Mouse (Mus musculus) cerebellum, adult 18-20 months (tissue): ENCODE results near the gene Tulp3.
"Not testable (repeated sequence)": the region's sequence is repeated elsewhere in the genome, so short reads cannot be mapped to it uniquely, and the experiment has no call there.

Experiments used
- DNase-seq, 2 experiments: peaks; one replicate each; pipeline ENCODE4 v3.0.0; 2021

Gene Tulp3

DNA sequence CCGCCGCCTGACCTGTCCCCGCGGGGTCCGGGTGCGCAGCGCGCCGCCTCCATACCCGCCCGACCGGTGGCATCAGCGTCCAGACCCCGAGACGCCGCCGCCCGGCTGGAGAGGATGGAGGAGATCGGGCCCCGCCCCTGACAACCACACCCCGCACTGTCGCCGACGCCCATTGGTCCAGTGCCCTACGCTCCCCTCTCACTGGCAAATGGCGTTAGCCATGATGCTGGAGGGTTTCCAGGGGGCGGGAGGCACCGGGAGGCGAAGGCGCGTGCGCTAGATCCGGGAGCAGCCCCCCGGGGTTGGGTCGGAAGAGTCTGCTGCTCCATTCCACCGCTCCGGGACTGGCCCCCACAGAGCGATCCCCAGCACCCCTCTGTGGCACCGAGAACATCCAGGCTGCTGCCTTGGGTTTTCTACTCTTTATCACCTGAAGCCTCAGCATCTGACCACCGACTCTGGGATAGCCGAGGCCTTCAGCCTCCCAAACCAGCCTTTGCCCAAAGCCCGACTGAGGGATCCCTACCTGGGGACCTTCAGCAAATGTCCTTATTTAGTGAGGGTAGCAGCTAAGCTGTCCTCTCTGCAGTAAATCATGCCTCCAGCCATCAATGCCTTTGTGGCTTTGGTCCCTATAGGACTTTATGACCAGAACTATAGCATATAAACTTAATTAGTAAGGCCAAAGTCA is at the start of gene Tulp3:
Gene Tulp3, minus strand, starts transcription at position 126 of the 691 bp plus-strand sequence.
- peak; percentile 99 for DNase-seq

DNA sequence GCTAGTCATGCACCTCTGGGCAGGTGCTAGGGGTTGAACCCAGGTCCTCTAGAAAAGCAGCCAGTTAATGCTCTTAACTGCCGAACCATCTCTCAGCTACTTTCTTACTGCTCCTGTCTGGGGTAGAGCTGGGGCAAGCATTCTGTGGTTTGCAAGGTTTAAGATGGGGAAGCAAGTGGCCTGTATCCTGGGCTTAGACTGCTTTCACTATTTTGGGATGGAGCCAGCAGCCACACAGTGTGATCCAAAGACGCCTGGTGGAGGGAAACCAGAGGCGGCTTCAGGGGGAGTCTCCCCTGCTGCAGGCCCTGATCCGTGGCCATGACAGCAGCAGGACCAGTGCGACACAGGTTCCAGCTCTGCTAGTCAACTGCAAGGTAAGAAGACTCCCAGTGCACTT is 49.1 kb upstream of the Tulp3 start:
- DNase-seq: no peak

DNA sequence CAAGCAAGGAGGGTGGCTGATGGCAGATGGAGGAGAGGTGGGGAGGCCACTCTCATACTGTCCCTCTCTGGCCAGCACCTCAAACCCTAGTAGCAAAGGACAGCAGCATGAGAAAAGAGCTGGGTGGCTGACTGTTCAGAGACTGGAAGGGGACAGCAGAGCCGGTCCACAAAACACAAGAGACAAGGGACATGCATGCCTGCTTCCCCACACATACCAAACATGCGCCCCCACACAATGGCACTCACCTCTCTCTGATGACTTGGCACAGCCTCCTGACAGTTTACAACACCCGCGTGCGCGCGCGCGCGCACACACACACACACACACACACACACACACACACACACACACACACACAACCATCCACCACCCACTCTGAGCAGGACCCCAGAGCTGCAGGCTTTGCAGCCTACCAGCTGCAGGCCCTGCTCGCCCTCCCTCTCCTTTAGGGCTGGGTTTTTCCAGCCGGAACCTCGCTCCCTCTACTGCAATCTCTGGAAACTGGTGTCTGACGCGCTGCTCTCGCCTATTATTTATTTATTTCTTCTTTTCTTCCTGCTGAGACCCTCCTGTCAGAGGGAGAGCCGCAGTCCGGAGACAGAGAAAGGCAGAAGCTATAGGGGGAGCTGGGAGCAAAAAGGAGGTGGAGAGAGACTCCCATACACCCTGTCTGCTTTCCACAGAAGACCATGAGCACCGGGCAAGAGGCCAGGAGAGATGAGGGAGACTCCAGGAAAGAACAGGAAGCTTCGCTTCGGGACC is 44.0 kb upstream of the Tulp3 start:
- peak; percentile 73 to 81 for DNase-seq

DNA sequence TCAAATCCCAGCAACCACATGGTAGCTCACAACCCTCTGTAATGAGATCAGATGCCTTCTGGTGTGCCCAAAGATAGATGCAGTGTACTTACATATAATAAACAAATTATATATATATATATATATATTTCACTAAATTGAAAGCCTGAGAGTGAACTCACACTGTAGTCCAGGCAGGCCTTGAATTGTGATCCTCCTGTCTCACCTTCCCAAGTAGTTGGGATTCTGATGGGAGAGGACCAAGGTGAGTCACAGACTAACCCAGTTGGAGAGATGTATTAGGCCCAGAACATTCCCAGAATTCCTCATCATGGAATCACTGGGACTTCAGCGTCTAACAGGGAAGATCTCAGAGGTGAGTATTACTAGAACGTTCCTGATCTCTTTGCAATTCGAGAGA is 43.3 kb upstream of the Tulp3 start, which contains the start of gene Nrip2:
Gene Nrip2, plus strand, starts transcription at position 301 of the 400 bp plus-strand sequence.
- no peak for DNase-seq

DNA sequence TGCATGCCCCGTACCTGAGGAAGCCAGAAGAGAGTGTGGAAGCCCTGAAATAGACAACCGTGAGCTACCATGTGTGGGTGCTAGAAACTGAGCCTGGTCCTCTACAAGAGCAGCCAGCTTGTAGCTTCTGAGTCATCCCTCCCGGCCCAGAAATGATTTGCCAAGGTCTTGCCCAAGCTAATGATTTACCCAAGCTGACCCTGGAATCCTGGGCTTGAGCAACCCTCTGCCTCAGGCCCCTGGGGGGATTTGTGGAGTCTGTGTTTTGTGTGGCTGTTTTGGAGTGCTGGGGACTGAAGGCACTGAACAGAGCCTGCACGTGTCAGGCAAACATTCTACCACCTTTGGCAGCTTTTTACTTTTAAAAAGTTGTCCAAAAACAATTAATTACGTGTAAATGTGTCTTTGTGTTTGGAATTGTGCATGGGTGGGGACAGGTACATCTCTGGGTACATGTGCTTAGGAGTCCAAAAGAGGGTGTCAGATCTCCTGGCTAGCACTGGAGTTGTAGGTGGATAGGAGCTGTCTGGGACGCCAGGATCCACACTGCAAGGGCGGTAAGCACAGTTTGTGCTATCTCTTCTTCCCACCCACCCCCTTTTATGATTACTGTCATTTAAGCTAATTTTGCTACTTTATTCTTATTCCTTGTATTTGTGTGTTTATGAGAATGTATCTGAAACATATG is 42.1 kb upstream of the Tulp3 start:
- DNase-seq: no peak

DNA sequence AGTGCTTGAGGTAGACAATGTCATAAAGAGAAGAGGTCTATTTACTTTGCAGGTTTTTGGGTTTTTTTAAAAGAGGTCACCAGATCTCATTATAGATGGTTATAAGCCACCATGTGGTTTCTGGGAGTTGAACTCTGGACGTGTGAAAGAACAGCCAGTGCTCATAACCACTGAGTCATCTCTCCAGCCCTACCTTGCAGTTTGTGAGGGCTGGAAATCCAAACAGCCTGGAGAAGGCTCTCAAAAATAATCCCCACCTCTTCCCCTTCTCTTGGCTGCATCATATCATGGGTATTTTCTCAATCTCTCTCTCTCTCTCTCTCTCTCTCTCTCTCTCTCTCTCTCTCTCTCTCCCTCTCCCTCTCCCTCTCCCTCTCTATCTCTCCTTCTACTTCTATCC is 35.0 kb upstream of the Tulp3 start:
- no peak for DNase-seq

DNA sequence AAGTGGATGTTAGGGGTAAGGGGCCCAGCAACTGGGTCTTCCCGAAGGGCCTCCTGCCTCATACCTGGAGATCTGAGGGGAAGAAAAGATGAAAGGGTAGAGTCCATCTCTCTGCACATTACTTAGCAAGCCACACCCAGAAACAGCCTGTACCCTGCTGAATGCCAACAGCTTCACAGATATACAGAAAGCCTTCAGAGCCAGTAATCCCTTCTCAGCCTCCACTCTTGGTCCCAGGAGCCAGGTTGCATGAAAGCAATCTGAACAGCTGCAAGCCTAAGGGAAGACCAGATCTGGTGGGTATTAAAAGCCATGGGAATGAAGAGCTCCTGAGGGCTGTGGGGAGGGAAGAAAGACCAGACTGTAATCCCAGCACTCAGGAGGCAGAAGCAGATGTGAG is 33.5 kb upstream of the Tulp3 start:
- no peak for DNase-seq

DNA sequence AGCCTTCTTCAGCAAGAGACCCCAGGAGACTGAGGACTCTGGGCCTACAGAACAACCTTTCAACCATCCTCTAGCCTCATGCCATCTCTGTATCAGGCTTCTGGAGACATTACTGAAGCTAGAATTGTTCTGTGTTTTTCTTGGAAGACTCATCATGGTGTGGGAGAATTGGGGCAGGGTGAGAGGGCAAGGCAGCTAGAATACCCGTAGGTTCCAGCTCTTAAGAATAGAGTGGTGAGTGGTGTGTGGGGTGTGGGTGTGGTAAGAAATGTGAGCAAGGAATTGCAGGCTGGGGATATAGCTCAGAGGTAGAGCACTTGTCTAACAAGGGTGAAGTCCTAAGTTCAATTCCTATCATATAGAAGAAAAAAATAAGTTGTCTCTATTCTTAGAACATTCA is 29.4 kb upstream of the Tulp3 start:
- DNase-seq: no peak

DNA sequence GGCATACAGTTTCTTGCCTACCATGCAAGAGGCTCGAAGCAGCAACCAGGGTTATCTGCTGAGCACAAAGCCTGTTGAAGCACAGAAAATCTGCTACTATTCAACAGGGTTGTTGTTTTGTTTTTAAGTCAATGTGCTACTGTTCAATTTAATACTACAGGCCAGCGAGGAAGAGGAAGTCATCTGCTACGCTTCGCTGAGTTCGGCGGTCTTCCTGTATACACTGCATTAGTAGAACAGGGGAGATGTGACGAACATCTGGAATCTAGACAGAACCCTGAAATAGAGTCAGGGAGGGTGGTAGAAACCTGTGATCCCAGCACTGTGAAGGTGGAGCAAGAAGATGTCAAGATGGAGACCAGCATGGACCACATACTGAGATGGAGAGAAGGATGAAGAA is 28.1 kb upstream of the Tulp3 start:
- DNase-seq: no peak

DNA sequence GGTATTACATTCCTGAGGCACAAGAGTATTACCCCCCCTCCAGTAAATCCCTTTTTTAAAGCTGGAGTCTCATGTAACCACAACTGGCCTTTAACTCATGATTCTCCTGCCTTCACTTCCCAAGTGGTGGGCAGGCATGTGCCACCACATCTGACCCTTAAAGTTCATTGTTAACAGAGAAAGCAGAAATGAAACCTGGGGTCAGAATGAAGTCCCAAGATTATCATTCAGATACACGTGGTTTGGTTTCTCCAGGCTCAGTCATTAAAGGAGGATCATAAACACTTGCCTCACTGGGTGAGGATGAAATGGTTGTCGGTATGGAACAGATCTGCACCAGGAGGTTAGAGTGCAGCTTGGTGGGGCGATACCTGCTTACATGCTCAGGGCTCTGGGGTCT is 25.6 kb upstream of the Tulp3 start:
- no peak for DNase-seq

DNA sequence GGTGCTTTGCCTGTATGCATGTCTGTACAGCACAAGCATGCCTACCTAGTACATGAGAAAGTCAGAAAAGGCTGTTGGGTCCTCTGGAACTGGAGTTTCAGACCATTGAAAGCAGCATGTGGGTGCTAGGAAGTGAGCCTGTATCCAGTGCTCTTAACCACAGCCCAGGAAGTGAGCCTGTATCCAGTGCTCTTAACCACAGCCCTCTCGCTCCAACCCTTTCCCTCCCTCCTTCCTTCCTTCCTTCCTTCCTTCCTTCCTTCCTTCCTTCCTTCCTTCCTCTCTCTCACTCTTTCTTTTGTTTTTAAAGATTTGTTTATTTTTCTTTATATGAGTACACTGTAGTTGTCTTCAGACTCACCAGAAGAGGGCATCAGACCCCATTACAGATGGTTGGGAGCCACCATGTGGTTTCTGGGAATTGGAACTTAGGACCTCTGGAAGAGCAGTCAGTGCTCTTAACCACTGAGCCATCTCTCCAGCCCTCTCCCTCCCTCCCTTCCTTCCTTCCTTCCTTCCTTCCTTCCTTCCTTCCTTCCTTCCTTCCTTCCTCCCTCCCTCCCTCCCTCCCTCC is 25.0 kb upstream of the Tulp3 start:
- DNase-seq: not testable (repeated sequence)

DNA sequence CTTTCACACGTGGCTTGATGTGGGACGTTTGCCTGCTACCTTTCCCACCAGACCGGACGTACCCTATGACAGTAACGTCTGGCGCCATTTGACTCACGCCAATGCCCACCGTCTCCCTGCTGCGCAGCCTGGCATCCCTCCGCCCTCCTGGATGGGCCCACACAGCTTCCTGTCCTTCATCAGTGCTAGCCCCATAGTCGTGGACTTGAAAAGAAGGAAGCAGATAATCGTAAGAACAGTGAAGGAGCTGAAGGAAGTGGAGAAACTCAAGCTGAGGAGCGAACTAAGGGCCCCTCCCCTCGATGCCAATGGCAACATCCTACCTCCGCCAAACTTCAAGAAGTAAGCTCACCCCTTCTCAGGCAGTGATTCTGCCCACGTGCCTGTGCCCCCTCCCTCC is 24.0 kb upstream of the Tulp3 start:
- DNase-seq: no peak

DNA sequence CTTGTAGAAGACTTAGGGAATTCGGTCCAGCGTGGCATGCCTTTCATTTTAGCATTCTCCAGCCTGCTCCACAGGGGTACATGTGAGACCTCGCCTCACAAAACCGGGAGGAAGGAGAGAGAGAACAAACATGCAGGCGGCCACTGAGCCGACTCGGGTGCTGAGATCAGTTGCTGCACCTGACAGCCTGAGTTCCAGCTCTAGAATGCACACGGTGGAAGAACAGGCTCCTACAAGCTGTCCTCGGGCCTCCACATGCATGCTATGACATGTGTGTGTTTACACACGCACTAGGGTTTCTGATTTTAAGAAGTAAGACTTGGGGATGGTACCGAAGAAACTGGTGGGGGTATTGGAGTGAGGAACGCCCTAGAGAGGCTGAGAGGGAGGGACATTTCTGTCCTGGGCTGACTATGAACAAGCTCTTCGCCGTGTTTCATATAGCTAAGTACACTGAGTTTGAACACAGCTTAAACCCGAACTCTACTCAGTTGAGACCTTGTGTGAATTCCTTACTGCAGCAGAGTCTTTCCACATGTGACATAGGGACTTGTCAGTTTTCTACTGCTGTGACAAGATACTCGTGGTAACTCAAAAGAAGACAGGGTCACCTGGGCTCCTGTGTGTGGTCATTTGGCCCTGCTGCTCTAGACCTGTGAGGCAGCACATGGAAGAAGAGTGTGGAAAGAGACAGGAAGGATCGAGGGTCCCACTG is 20.9 kb upstream of the Tulp3 start:
- no peak for DNase-seq

DNA sequence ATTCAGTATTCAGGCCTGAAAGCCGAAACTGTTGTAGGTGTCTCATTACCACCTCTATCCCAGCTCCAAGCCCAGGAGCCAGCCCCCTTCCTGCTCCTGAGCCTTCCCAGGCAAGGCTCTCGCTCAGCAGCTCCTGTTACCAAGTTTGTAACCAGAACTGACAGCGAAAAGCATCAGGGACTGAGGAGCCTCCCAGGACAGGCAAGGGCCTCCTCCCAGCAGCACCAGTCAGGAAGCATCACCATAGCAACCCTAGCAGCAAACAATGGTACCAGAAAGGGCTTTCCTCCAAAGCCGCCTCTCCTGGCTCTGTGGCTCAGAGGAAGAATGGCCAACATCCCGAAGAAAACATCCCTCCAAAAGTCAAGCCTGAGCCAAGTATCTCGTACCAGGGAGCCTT is 19.5 kb upstream of the Tulp3 start, which contains the start of the genes Tex52 and Gm44596:
Gene Tex52, plus strand, starts transcription at position 265 of the 400 bp plus-strand sequence.
Gene Gm44596, plus strand, starts transcription at position 312 of the 400 bp plus-strand sequence.
- no peak for DNase-seq

DNA sequence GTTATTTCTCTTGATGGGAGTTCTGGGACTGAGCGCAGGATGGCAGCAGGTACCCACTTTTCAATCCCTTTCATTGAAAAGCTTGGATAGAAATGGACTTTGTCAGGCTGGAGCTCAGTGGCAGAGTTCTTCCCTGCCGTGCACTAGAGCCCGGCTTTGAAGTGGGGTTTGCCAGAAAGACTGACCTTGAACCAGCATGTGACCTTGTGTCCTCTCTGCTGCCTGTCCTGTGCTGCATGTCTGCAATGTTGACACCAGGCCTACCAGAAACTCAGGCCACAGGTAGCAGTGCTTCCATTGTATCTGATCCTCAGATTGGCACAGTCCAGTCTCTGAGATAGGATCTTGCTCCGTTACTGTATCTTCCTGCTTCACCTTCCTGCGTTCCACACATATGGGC is 14.4 kb upstream of the Tulp3 start:
- no peak for DNase-seq

DNA sequence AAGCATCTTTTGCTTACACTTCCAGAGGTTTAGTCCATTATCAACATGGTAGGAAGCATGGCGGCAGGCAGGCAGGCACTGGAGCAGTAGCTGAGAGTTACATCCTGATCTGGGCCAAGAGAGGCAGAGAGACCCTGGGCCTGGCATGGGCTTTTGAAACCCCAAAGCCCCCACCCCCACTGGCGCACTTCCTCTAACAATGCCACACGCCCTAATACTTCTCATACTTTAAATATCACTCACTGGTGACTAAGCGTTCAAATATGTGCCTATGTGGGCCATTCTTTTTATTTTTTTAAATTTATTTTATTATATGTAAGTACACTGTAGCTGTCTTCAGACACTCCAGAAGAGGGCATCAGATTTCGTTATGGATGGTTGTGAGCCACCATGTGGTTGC is 10.8 kb upstream of the Tulp3 start:
- no peak for DNase-seq

DNA sequence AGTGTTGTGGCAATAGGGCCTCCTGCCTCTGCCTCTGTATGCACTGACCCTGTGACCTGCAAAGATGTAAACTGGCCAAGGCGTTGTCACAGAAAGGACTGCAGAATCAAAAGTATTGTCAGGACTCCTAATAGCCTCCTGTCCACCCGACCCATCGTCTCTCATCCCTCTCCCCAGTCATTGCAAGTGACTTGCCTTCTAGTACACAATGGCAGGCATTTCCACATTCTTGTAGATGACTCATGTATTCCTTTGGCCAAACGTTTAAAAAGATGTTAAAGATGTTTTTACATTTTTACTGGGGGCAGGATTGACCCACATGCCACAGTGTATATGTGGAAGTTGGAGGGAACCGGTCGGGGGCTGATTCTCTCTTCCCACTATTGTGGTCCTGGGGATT is 9.1 kb upstream of the Tulp3 start:
- DNase-seq: no peak

DNA sequence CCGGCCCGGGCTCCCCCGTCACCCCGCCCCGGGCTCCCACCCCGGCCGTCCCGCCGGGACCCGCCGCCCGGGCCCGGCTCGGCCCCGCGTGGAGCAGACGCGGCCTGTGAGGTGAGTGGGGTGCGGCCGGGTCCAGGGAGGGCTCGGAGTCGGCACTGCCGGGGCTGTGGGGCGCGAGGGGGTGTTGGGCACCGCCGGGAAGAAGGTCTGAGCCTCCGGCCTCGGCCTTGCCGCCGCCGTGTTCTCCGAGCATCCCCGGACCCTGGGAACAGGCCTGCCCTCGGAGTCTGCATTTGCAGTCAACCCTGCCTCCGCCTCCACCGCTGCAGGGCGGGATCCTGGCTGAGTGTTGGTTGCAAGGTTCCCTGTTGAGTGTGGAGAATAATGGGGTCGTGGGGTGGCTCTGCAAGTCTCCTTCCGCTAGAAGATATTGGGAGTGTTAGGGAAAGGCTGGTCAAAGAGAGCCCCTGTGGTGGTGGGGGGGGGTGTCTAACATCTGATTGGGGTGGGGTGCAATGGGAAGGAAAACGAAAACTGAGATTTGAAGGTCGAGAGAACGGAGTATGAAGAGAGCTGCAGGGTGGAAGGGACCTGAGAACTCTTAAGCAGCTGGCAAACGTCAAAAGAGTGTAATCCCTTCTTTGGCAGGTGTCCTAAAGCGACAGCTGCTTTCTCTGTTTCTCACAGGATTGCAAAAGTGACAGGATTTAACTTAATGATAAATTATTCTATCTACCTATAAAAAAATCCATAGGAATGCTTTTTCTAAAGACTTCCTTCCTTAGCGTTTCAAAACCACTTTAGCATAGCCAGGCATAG is 7.6 kb upstream of the Tulp3 start:
- DNase-seq: no peak

DNA sequence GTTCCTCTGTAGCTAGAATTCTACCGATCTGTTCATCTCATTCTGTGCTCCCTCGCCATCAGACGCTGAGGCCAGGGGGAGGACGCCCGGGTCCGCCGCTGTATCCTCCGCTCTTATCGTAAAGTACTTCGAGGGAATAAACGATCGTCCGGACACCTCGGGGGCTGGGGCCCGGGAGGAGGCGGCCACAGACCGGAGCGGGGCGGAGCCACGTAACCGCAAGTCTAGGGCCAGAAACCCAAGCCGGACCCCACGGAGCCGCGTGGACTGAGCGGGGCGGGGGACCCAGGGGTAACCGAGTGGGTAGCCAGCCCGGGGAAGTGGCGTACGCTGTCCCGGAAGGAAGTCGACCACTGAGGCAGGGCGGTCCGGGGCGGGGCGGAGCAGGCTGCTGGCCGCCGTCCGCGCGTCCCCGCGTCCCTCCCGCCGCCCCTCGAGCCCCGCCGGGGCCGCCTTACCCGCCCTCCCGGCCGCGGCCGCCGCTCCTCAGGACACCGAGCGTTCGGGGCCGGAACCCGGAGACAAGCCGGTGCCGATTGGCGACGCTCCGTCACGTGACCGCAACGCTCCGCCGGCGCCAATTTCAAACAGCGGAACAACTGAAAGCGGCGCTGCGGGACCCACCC is 6.8 kb upstream of the Tulp3 start, which contains the start of the genes Rhno1 and Foxm1:
Gene Rhno1, minus strand, starts transcription at position 531 of the 626 bp plus-strand sequence.
Gene Foxm1, plus strand, starts transcription at position 587 of the 626 bp plus-strand sequence.
- DNase-seq: peak; percentile 83 to 87

DNA sequence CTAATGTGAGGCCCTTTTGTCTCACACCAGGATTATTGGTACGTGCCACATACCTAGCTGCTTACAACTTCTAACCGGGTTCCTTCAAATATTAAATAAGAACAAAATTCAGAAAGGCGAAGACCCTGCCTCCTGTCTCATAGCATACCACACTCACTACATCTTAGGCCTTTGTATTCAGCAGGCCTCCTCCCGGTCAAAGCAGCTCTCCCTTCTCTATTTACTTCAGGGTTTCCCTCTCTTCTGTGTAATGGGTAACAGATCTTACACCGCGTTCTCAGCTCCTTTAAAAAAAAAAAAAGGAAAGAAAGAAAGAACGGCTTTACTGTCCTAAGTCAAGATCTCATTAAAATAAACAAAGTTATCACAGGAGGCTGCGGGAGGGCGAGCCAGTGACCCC is 6.2 kb upstream of the Tulp3 start:
- DNase-seq: no peak

DNA sequence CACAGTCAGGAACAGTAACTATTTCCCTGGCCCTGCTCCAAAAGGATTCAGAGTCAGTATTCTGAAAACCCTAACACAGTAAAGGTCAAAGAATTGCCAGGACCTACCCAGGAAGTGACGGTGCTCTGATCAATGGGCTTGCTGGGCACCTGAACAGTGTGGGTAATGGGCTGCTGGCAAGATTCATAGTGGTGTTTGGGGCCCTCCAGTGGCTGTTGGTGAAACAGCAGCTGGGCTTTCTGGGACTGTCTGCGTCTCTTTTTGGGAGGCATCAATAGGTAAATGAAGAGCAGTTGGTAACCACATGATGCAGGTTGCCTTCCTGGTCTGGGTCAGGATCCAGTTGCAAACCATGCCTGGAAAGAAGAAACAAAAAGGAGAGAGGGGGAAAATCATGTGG is 3.3 kb upstream of the Tulp3 start:
- DNase-seq: peak; percentile 62 to 77
